Comparison of ENCODE assay signal across 32 mouse cellular contexts in the genomic region with DNA sequence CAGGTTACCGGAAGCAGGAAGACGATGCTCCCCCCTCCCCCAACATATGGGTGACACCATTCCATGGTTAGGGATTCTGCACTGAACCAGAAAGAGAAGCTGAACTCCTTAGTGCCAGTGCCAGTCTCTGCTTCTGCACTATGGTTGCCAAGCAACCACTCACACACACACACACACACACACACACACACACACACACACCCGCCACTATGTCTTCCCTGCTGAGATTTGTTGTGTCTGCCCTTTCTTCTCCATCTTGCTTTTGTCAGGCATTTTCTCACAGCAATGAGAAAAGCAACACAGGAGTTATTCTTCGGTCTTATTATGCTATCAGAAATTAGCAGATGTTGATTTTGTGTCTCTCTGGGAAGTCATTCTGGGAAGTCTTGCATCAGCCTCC. TPM values are rescaled to one million over a fixed set of nuclear protein-coding genes. Genes with fewer than 3 reads are reported as not detected.
DNase-seq lines count a peak whose midpoint lies in the region; ATAC-seq and TF ChIP-seq lines count a peak whose summit lies in the region.
"Had no signal": no experiment of that assay in that cellular context is flagged by ENCODE, and none has a peak within 500 bp of the region (broad histone marks: within the 10 kb centered on the region; RNA-seq: fewer than 3 reads in every experiment).

No protein-coding gene starts in this region.

- no peak for TF ChIP-seq CTCF in midbrain, postnatal 0 days (IDR thresholded peaks at IDR 0.05)

- no peak overlapping the region for H3K27ac ChIP-seq in hindbrain, embryonic 10.5 days
- no peak overlapping the region for H3K27ac ChIP-seq in hindbrain, embryonic 14.5 days
- no peak overlapping the region for H3K27ac ChIP-seq in midbrain, postnatal 0 days (ENCODE audit: low read depth, low read length)
- H3K27ac ChIP-seq in midbrain, embryonic 13.5 days: no peak overlapping the region
- H3K27ac ChIP-seq: heart, embryonic 15.5 days; layer of hippocampus, adult 2 months; limb, embryonic 10.5 days; neural tube, embryonic 12.5 days had no signal

- H3K4me3 ChIP-seq in hindbrain, embryonic 10.5 days: no peak overlapping the region
- no peak overlapping the region for H3K4me3 ChIP-seq in hindbrain, embryonic 14.5 days (replicated peaks; ENCODE audit: low read length)
- H3K4me3 ChIP-seq in midbrain, postnatal 0 days (ENCODE audit: low read depth, low read length): no peak overlapping the region
- no peak overlapping the region for H3K4me3 ChIP-seq in midbrain, embryonic 13.5 days (replicated peaks)
- H3K4me3 ChIP-seq: erythroblast, embryonic 14.5 days; heart, embryonic 15.5 days; layer of hippocampus, adult 2 months; limb, embryonic 10.5 days; neural tube, embryonic 12.5 days had no signal

- no peak overlapping the region for H3K4me2 ChIP-seq in hindbrain, embryonic 14.5 days (replicated peaks)
- H3K4me2 ChIP-seq in midbrain, postnatal 0 days (ENCODE audit: low read depth, low read length, poor library complexity, severe bottlenecking): no peak overlapping the region
- H3K4me2 ChIP-seq in midbrain, embryonic 13.5 days (replicated peaks): no peak overlapping the region
- H3K4me2 ChIP-seq: heart, embryonic 15.5 days; neural tube, embryonic 12.5 days had no signal

- no peaks in the 10 kb centered on the region for H3K9me3 ChIP-seq in hindbrain, embryonic 10.5 days
- H3K9me3 ChIP-seq in hindbrain, embryonic 14.5 days (ENCODE audit: control insufficient read depth, low read length): no peaks in the 10 kb centered on the region
- H3K9me3 ChIP-seq in midbrain, postnatal 0 days (ENCODE audit: low read length): no peaks in the 10 kb centered on the region
- no peaks in the 10 kb centered on the region for H3K9me3 ChIP-seq in midbrain, embryonic 13.5 days
- H3K9me3 ChIP-seq: heart, embryonic 15.5 days; limb, embryonic 10.5 days; neural tube, embryonic 12.5 days had no signal

- H3K4me1 ChIP-seq in hindbrain, embryonic 10.5 days (replicated peaks): 0 out of 2 replicates have a peak, but pooled peaks cover 7% of the 10 kb centered on the region
- H3K4me1 ChIP-seq in hindbrain, embryonic 14.5 days (replicated peaks; ENCODE audit: control insufficient read depth, insufficient read depth, low read length): no peaks in the 10 kb centered on the region
- no peaks in the 10 kb centered on the region for H3K4me1 ChIP-seq in midbrain, postnatal 0 days (ENCODE audit: insufficient read depth, low read length)
- 0 out of 2 replicates have a peak, but pooled peaks cover 6% of the 10 kb centered on the region for H3K4me1 ChIP-seq in midbrain, embryonic 13.5 days (replicated peaks)
- H3K4me1 ChIP-seq: limb, embryonic 10.5 days; neural tube, embryonic 12.5 days had no signal

- no peaks in the 10 kb centered on the region; the same call in 1 of the 2 replicates for H3K27me3 ChIP-seq in hindbrain, embryonic 10.5 days (ENCODE audit: insufficient read depth, poor library complexity, severe bottlenecking)
- H3K27me3 ChIP-seq in hindbrain, embryonic 14.5 days (ENCODE audit: control insufficient read depth, insufficient read depth, low read length): no peaks in the 10 kb centered on the region
- no peaks in the 10 kb centered on the region for H3K27me3 ChIP-seq in midbrain, postnatal 0 days (ENCODE audit: insufficient read depth, low read length)
- H3K27me3 ChIP-seq in midbrain, embryonic 13.5 days: no peaks in the 10 kb centered on the region
- H3K27me3 ChIP-seq: heart, embryonic 15.5 days; neural tube, embryonic 12.5 days; Patski had no signal

- ATAC-seq in cerebellum, adult (ENCODE audit: insufficient number of reproducible peaks, low FRiP score, low TSS enrichment): no peak
- no peak for ATAC-seq in hindbrain, embryonic 14.5 days (ENCODE audit: low FRiP score)
- ATAC-seq in midbrain, postnatal 0 days (ENCODE audit: low FRiP score): no peak
- no peak for ATAC-seq in midbrain, embryonic 13.5 days
- ATAC-seq: CD4-positive, CD25-positive, alpha-beta regulatory T cell, adult 4 months; liver, postnatal 0 days; Patski had no signal

- no peaks in the 10 kb centered on the region for H3K36me3 ChIP-seq in hindbrain, embryonic 10.5 days
- no peaks in the 10 kb centered on the region for H3K36me3 ChIP-seq in hindbrain, embryonic 14.5 days (replicated peaks; ENCODE audit: control insufficient read depth, insufficient read depth)
- no peaks in the 10 kb centered on the region for H3K36me3 ChIP-seq in midbrain, postnatal 0 days (ENCODE audit: insufficient read depth, low read length)
- no peaks in the 10 kb centered on the region for H3K36me3 ChIP-seq in midbrain, embryonic 13.5 days
- H3K36me3 ChIP-seq: heart, embryonic 15.5 days; limb, embryonic 10.5 days; neural tube, embryonic 12.5 days had no signal

- 56% methylated on average over 4 of the region's 4 CpGs for WGBS in hindbrain, embryonic 10.5 days
- 44% methylated on average over 4 of the region's 4 CpGs for WGBS in hindbrain, embryonic 14.5 days
- 35% methylated on average over 4 of the region's 4 CpGs for WGBS in midbrain, postnatal 0 days
- 51% methylated on average over 4 of the region's 4 CpGs for WGBS in midbrain, embryonic 13.5 days

- peak; percentile 40 to 44 for DNase-seq in cerebellum, postnatal 10 days
- peak; percentile 31 for DNase-seq in hindbrain, embryonic 10.5 days (ENCODE audit: low spot score)
- no peak for DNase-seq in hindbrain, embryonic 14.5 days (ENCODE audit: low spot score)
- DNase-seq in midbrain, postnatal 0 days (ENCODE audit: low spot score): peak; percentile 33
- DNase-seq in retina, embryonic 14.5 days (ENCODE audit: low spot score): peak; percentile 22
- DNase-seq in B cell, adult 2 months: no peak
- DNase-seq: adrenal gland, adult 8-10 months; cerebellum, adult 11 months; cerebellum, postnatal 36 days; gastrocnemius, postnatal 14 days; kidney, adult 8-10 months; kidney, postnatal 14 days; layer of hippocampus, postnatal 36 days; liver, postnatal 0 days; lung, postnatal 10 days had no signal

- no peak overlapping the region for H3K9ac ChIP-seq in hindbrain, embryonic 14.5 days
- H3K9ac ChIP-seq in midbrain, postnatal 0 days (replicated peaks; ENCODE audit: low read length, poor library complexity, severe bottlenecking): no peak overlapping the region
- H3K9ac ChIP-seq in midbrain, embryonic 13.5 days (replicated peaks): no peak overlapping the region
- H3K9ac ChIP-seq: heart, embryonic 15.5 days; liver, postnatal 0 days; neural tube, embryonic 12.5 days had no signal

RNA-seq across cellular contexts. Expression of gene Rpl9-ps1, which starts 11.0 kb away (rescaled TPM):
- polyA plus RNA-seq in hindbrain, embryonic 10.5 days (2016; fragmentation: Nextera tagmentation; extraction: Ambion mirVana): not detected in 2 replicates
- polyA plus RNA-seq in hindbrain, embryonic 14.5 days (2014; fragmentation: Nextera tagmentation; extraction: Ambion mirVana): not detected in 2 replicates
- total RNA-seq in midbrain, postnatal 0 days (2014; rRNA removed): not detected in 2 replicates
- not detected in 2 replicates for polyA plus RNA-seq in midbrain, postnatal 0 days (2015; fragmentation: Nextera tagmentation; extraction: Ambion mirVana)
- polyA plus RNA-seq in midbrain, embryonic 13.5 days (2015; fragmentation: Nextera tagmentation; extraction: Ambion mirVana): not detected in 2 replicates
- total RNA-seq: adrenal gland, adult 8-10 months; ES-E14; gastrocnemius, postnatal 14 days; heart, adult 8-10 months; heart, postnatal 4 days; layer of hippocampus, adult 2 months; layer of hippocampus, postnatal 36 days; liver, adult 2 months; monocyte, adult 5-6 weeks had no signal
- polyA plus RNA-seq: CD4-positive, CD25-positive, alpha-beta regulatory T cell, adult 4 months; embryonic facial prominence, embryonic 11.5 days; erythroblast, embryonic 14.5 days; heart, embryonic 15.5 days; intestine, embryonic 14.5 days; limb, embryonic 10.5 days; liver, adult 2 months; liver, postnatal 0 days; neural tube, embryonic 12.5 days; Patski; small intestine, adult 2 months had no signal

RNA-seq across cellular contexts. Expression of gene Ccl3, which starts 14.7 kb away (rescaled TPM):
- polyA plus RNA-seq in hindbrain, embryonic 10.5 days (2016; fragmentation: Nextera tagmentation; extraction: Ambion mirVana): 1.2 and 1.3 TPM in 2 replicates
- 1.5 and 1.9 TPM in 2 replicates for polyA plus RNA-seq in hindbrain, embryonic 14.5 days (2014; fragmentation: Nextera tagmentation; extraction: Ambion mirVana)
- total RNA-seq in midbrain, postnatal 0 days (2014; rRNA removed): 0.76 and 5.3 TPM in 2 replicates
- 0.91 and 1.2 TPM in 2 replicates for polyA plus RNA-seq in midbrain, postnatal 0 days (2015; fragmentation: Nextera tagmentation; extraction: Ambion mirVana)
- 0.64 and 0.65 TPM in 2 replicates for polyA plus RNA-seq in midbrain, embryonic 13.5 days (2015; fragmentation: Nextera tagmentation; extraction: Ambion mirVana)
- total RNA-seq: gastrocnemius, postnatal 14 days; heart, adult 8-10 months; layer of hippocampus, adult 2 months; layer of hippocampus, postnatal 36 days had no signal
- polyA plus RNA-seq: CD4-positive, CD25-positive, alpha-beta regulatory T cell, adult 4 months; Patski had no signal

RNA-seq across cellular contexts. Expression of gene Ccl4, which starts 28.0 kb away (rescaled TPM):
- polyA plus RNA-seq in hindbrain, embryonic 10.5 days (2016; fragmentation: Nextera tagmentation; extraction: Ambion mirVana): 0.58 TPM in 1 of 2 replicates, not detected in the other
- 0.43 TPM in 1 of 2 replicates, not detected in the other for polyA plus RNA-seq in hindbrain, embryonic 14.5 days (2014; fragmentation: Nextera tagmentation; extraction: Ambion mirVana)
- not detected in 2 replicates for total RNA-seq in midbrain, postnatal 0 days (2014; rRNA removed)
- not detected in 2 replicates for polyA plus RNA-seq in midbrain, postnatal 0 days (2015; fragmentation: Nextera tagmentation; extraction: Ambion mirVana)
- 0.32 TPM in 1 of 2 replicates, not detected in the other for polyA plus RNA-seq in midbrain, embryonic 13.5 days (2015; fragmentation: Nextera tagmentation; extraction: Ambion mirVana)
- total RNA-seq: ES-E14; gastrocnemius, postnatal 14 days; heart, adult 8-10 months; heart, postnatal 4 days; layer of hippocampus, adult 2 months; layer of hippocampus, postnatal 36 days; liver, adult 2 months had no signal
- polyA plus RNA-seq: embryonic facial prominence, embryonic 11.5 days; erythroblast, embryonic 14.5 days; Patski had no signal

RNA-seq across cellular contexts. Expression of gene Ccl6, which starts 41.5 kb away (rescaled TPM):
- 1.9 and 3.0 TPM in 2 replicates for polyA plus RNA-seq in hindbrain, embryonic 10.5 days (2016; fragmentation: Nextera tagmentation; extraction: Ambion mirVana)
- polyA plus RNA-seq in hindbrain, embryonic 14.5 days (2014; fragmentation: Nextera tagmentation; extraction: Ambion mirVana): 2.5 and 3.1 TPM in 2 replicates
- total RNA-seq in midbrain, postnatal 0 days (2014; rRNA removed): 1.8 and 2.4 TPM in 2 replicates
- polyA plus RNA-seq in midbrain, postnatal 0 days (2015; fragmentation: Nextera tagmentation; extraction: Ambion mirVana): 3.6 and 4.4 TPM in 2 replicates
- polyA plus RNA-seq in midbrain, embryonic 13.5 days (2015; fragmentation: Nextera tagmentation; extraction: Ambion mirVana): 0.67 and 1.0 TPM in 2 replicates
- polyA plus RNA-seq: CD4-positive, CD25-positive, alpha-beta regulatory T cell, adult 4 months; erythroblast, embryonic 14.5 days; Patski had no signal

RNA-seq across cellular contexts. Expression of gene Ccl9, which starts 56.0 kb away (rescaled TPM):
- 1.1 and 1.5 TPM in 2 replicates for polyA plus RNA-seq in hindbrain, embryonic 10.5 days (2016; fragmentation: Nextera tagmentation; extraction: Ambion mirVana)
- 2.1 and 2.9 TPM in 2 replicates for polyA plus RNA-seq in hindbrain, embryonic 14.5 days (2014; fragmentation: Nextera tagmentation; extraction: Ambion mirVana)
- 1.3 and 2.9 TPM in 2 replicates for total RNA-seq in midbrain, postnatal 0 days (2014; rRNA removed)
- polyA plus RNA-seq in midbrain, postnatal 0 days (2015; fragmentation: Nextera tagmentation; extraction: Ambion mirVana): 1.9 and 2.8 TPM in 2 replicates
- 1.2 TPM in 2 replicates for polyA plus RNA-seq in midbrain, embryonic 13.5 days (2015; fragmentation: Nextera tagmentation; extraction: Ambion mirVana)
- polyA plus RNA-seq: CD4-positive, CD25-positive, alpha-beta regulatory T cell, adult 4 months; erythroblast, embryonic 14.5 days had no signal

Comparison
In these comparisons a context has a peak if more than half of its experiments do, and no peak if none do; other contexts are left out.
1. DNase-seq: peak in cerebellum, postnatal 10 days (2 of 2), hindbrain, embryonic 10.5 days (single experiment), midbrain, postnatal 0 days (single experiment) and retina, embryonic 14.5 days (single experiment); none in hindbrain, embryonic 14.5 days (single experiment) and B cell, adult 2 months (0 of 2).